Mouse (Mus musculus): ENCODE results near the gene Slco4c1. TPM values are rescaled to one million over a fixed set of nuclear protein-coding genes. Genes with fewer than 3 reads are reported as not detected.

Gene Slco4c1
- total RNA-seq, 4 experiments from 2014 or later = not detected

GRCm38 (mm10) chr1:96770283-96770682 is 101.7 kb downstream of the Slco4c1 start:
- no peak for DNase-seq (ENCODE audit: low spot score)

- DNase-seq (ENCODE audit: low spot score) = no peak
Measured at GRCm38 (mm10) chr1:96768264-96768663, 103.7 kb downstream of the Slco4c1 start.

GRCm38 (mm10) chr1:96766535-96766934 is 105.4 kb downstream of the Slco4c1 start:
- no peak for DNase-seq (ENCODE audit: low spot score)
